Mouse (Mus musculus): Measurements from ENCODE around the gene Rnf151. TPM values are rescaled to one million over a fixed set of nuclear protein-coding genes. Genes with fewer than 3 reads are reported as not detected.

Gene Rnf151
- polyA plus RNA-seq, 1 experiment from 2014 or later, result 0.22 TPM

GRCm38 (mm10) chr17:24689251-24690081, 28.4 kb downstream of the Rnf151 start, which contains the start of gene Syngr3:
Gene Syngr3 (minus strand): TSS chr17:24689955.
- H3K4me1 ChIP-seq (replicated peaks), result peaks cover 36% of the 10 kb centered on the region

GRCm38 (mm10) chr17:24687599-24687998, 30.3 kb downstream of the Rnf151 start:
- WGBS, result 20% methylated on average over 23 of the region's 23 CpGs
- H3K27me3 ChIP-seq (ENCODE audit: insufficient read depth, poor library complexity, severe bottlenecking), result peaks cover 63% of the 10 kb centered on the region
- H3K27ac ChIP-seq, result peak overlapping the region; percentile 24; the same call in 1 of the 2 replicates

More at GRCm38 (mm10) chr17:24689251-24690081, 28.4 kb downstream of the Rnf151 start, which contains the start of gene Syngr3:
- H3K9me3 ChIP-seq, result no peaks in the 10 kb centered on the region
- H3K4me3 ChIP-seq, result peak within 1 kb of the TSS; percentile 79
- peaks cover 23% of the 10 kb centered on the region for H3K36me3 ChIP-seq
- peak within 1 kb of the TSS; percentile 81 for H3K27ac ChIP-seq
- peak; percentile 33 for DNase-seq (ENCODE audit: low spot score)
- under 1% methylated on average over 55 of the region's 55 CpGs for WGBS
- peaks cover 64% of the 10 kb centered on the region for H3K27me3 ChIP-seq (ENCODE audit: insufficient read depth, poor library complexity, severe bottlenecking)

GRCm38 (mm10) chr17:24687146-24687595, 30.7 kb downstream of the Rnf151 start:
- Histone ChIP-seq H3K4me3 (peak overlapping the region; percentile 46), H3K27ac (peak overlapping the region; percentile 24; the same call in 1 of the 2 replicates), H3K9me3 (no peaks in the 10 kb centered on the region), H3K36me3 (peaks cover 8% of the 10 kb centered on the region), H3K27me3 (ENCODE audit: insufficient read depth, poor library complexity, severe bottlenecking) (peaks cover 58% of the 10 kb centered on the region), H3K4me1 (replicated peaks) (peaks cover 31% of the 10 kb centered on the region)
- DNase-seq (ENCODE audit: low spot score), result peak; percentile 61
- 2% methylated on average over 25 of the region's 25 CpGs for WGBS

More at GRCm38 (mm10) chr17:24687599-24687998, 30.3 kb downstream of the Rnf151 start:
- H3K4me3 ChIP-seq, result peak overlapping the region; percentile 46
- H3K36me3 ChIP-seq, result peaks cover 8% of the 10 kb centered on the region
- peaks cover 31% of the 10 kb centered on the region for H3K4me1 ChIP-seq (replicated peaks)
- H3K9me3 ChIP-seq, result no peaks in the 10 kb centered on the region
- no peak for DNase-seq (ENCODE audit: low spot score)

- Histone ChIP-seq H3K27me3 (ENCODE audit: insufficient read depth, poor library complexity, severe bottlenecking) (peaks cover 52% of the 10 kb centered on the region), H3K4me1 (replicated peaks) (peaks cover 31% of the 10 kb centered on the region), H3K9me3 (no peaks in the 10 kb centered on the region), H3K36me3 (peaks cover 11% of the 10 kb centered on the region), H3K4me3 (peak overlapping the region; percentile 31), H3K27ac (no peak overlapping the region)
- DNase-seq (ENCODE audit: low spot score), result peak; percentile 49
- WGBS, result 26% methylated on average over 16 of the region's 16 CpGs
Measured at GRCm38 (mm10) chr17:24686514-24686913, 31.3 kb downstream of the Rnf151 start.

- peaks cover 66% of the 10 kb centered on the region for H3K36me3 ChIP-seq
- no peak overlapping the region for H3K4me3 ChIP-seq
- no peaks in the 10 kb centered on the region for H3K27me3 ChIP-seq (ENCODE audit: insufficient read depth, poor library complexity, severe bottlenecking)
- peaks cover 11% of the 10 kb centered on the region for H3K4me1 ChIP-seq (replicated peaks)
- 94% methylated on average over 24 of the region's 24 CpGs for WGBS
- H3K27ac ChIP-seq, result no peak overlapping the region
- no peaks in the 10 kb centered on the region for H3K9me3 ChIP-seq
- no peak for DNase-seq (ENCODE audit: low spot score)
Measured at GRCm38 (mm10) chr17:24677500-24678080, 40.3 kb downstream of the Rnf151 start.

- H3K27ac ChIP-seq, result no peak overlapping the region
- DNase-seq (ENCODE audit: low spot score), result no peak
- peaks cover 18% of the 10 kb centered on the region for H3K4me1 ChIP-seq (replicated peaks)
- no peaks in the 10 kb centered on the region for H3K9me3 ChIP-seq
- H3K27me3 ChIP-seq (ENCODE audit: insufficient read depth, poor library complexity, severe bottlenecking), result no peaks in the 10 kb centered on the region
- no peak overlapping the region for H3K4me3 ChIP-seq
- 96% methylated on average over 5 of the region's 5 CpGs for WGBS
- peaks cover 59% of the 10 kb centered on the region for H3K36me3 ChIP-seq
Measured at GRCm38 (mm10) chr17:24676877-24677276, 41.0 kb downstream of the Rnf151 start.

GRCm38 (mm10) chr17:24676187-24676586, 41.7 kb downstream of the Rnf151 start:
- Histone ChIP-seq H3K27ac (no peak overlapping the region), H3K4me3 (no peak overlapping the region), H3K4me1 (replicated peaks) (peaks cover 25% of the 10 kb centered on the region), H3K9me3 (no peaks in the 10 kb centered on the region), H3K27me3 (ENCODE audit: insufficient read depth, poor library complexity, severe bottlenecking) (no peaks in the 10 kb centered on the region), H3K36me3 (peaks cover 52% of the 10 kb centered on the region)
- DNase-seq (ENCODE audit: low spot score), result peak; percentile 73
- 59% methylated on average over 2 of the region's 2 CpGs for WGBS

- H3K4me3 ChIP-seq, result no peak overlapping the region
- WGBS, result 86% methylated on average over 7 of the region's 7 CpGs
- H3K36me3 ChIP-seq, result peaks cover 33% of the 10 kb centered on the region
- DNase-seq (ENCODE audit: low spot score), result no peak
- peaks cover 40% of the 10 kb centered on the region for H3K4me1 ChIP-seq (replicated peaks)
- H3K27ac ChIP-seq, result no peak overlapping the region
- H3K9me3 ChIP-seq, result no peaks in the 10 kb centered on the region
- H3K27me3 ChIP-seq (ENCODE audit: insufficient read depth, poor library complexity, severe bottlenecking), result no peaks in the 10 kb centered on the region
Measured at GRCm38 (mm10) chr17:24674277-24674676, 43.6 kb downstream of the Rnf151 start.

GRCm38 (mm10) chr17:24672141-24672540, 45.7 kb downstream of the Rnf151 start:
- no peaks in the 10 kb centered on the region for H3K27me3 ChIP-seq (ENCODE audit: insufficient read depth, poor library complexity, severe bottlenecking)
- WGBS, result 34% methylated on average over 5 of the region's 5 CpGs
- H3K36me3 ChIP-seq, result peaks cover 12% of the 10 kb centered on the region
- DNase-seq (ENCODE audit: low spot score), result no peak
- no peak overlapping the region for H3K27ac ChIP-seq
- H3K4me1 ChIP-seq (replicated peaks), result peaks cover 47% of the 10 kb centered on the region
- no peaks in the 10 kb centered on the region for H3K9me3 ChIP-seq
- peak overlapping the region; percentile 100; the same call in 1 of the 2 replicates for H3K4me3 ChIP-seq

GRCm38 (mm10) chr17:24671346-24671745, 46.5 kb downstream of the Rnf151 start:
- peaks cover 47% of the 10 kb centered on the region for H3K4me1 ChIP-seq (replicated peaks)
- H3K27me3 ChIP-seq (ENCODE audit: insufficient read depth, poor library complexity, severe bottlenecking), result no peaks in the 10 kb centered on the region
- WGBS, result 75% methylated on average over 5 of the region's 5 CpGs
- no peak for DNase-seq (ENCODE audit: low spot score)
- H3K4me3 ChIP-seq, result peak overlapping the region; percentile 100; the same call in 1 of the 2 replicates
- H3K27ac ChIP-seq, result no peak overlapping the region
- no peaks in the 10 kb centered on the region for H3K9me3 ChIP-seq
- H3K36me3 ChIP-seq, result peaks cover 4% of the 10 kb centered on the region; the same call in 1 of the 2 replicates

- 17% methylated on average over 8 of the region's 8 CpGs for WGBS
- Histone ChIP-seq H3K9me3 (no peaks in the 10 kb centered on the region), H3K36me3 (0 out of 2 replicates have a peak, but pooled peaks cover 3% of the 10 kb centered on the region), H3K4me1 (replicated peaks) (peaks cover 47% of the 10 kb centered on the region), H3K4me3 (peak overlapping the region; percentile 100), H3K27me3 (ENCODE audit: insufficient read depth, poor library complexity, severe bottlenecking) (no peaks in the 10 kb centered on the region), H3K27ac (peak overlapping the region; percentile 95)
- no peak for DNase-seq (ENCODE audit: low spot score)
Measured at GRCm38 (mm10) chr17:24670246-24670844, 47.5 kb downstream of the Rnf151 start.

GRCm38 (mm10) chr17:24669545-24670245, 48.2 kb downstream of the Rnf151 start, which contains the start of gene Zfp598:
Gene Zfp598 (plus strand): TSS chr17:24669687.
- DNase-seq (ENCODE audit: low spot score), result peak; percentile 94
- peak within 1 kb of the TSS; percentile 100 for H3K4me3 ChIP-seq
- H3K4me1 ChIP-seq (replicated peaks), result peaks cover 47% of the 10 kb centered on the region
- H3K27ac ChIP-seq, result peak within 1 kb of the TSS; percentile 95
- under 1% methylated on average over 80 of the region's 80 CpGs for WGBS
- no peaks in the 10 kb centered on the region for H3K9me3 ChIP-seq
- H3K36me3 ChIP-seq, result 0 out of 2 replicates have a peak, but pooled peaks cover 3% of the 10 kb centered on the region
- no peaks in the 10 kb centered on the region for H3K27me3 ChIP-seq (ENCODE audit: insufficient read depth, poor library complexity, severe bottlenecking)
